Mouse (Mus musculus) cerebellum, postnatal 14 days (tissue): ENCODE results near the gene Il6ra.
A peak's percentile ranks its signal among the peaks of the same experiment; 100 is the strongest.

Experiments
- DNase-seq, 2 experiments: peaks; one replicate each; pipeline ENCODE4 v3.0.0; 2021; ENCODE audit warnings: mixed read lengths in 2 of 2

The Il6ra gene

GRCm38 (mm10) chr3:89909703-89910542, 3.1 kb downstream of the Il6ra start:
- no peak for DNase-seq

GRCm38 (mm10) chr3:89908836-89909235, 4.2 kb downstream of the Il6ra start:
- DNase-seq, result no peak

DNA sequence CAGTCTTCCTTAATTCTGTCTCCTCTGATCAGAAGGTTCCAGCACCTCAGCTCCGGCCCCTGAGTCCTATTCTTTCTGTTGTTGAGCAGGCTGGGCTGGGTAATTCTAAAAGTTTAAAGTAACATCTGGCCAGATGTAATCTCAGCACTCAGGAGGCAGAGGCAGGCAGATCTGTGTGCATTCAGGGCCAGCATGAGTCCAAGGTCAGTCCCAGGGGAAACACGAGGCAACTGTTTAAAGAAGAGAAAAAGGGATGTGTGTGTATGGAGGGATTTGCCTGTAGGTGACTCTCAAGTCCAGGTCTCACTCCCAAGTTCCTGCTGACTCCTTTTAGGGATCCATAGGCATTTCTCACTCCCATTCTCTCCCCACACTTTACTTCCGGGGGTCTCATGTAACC, 5.2 kb downstream of the Il6ra start:
- no peak for DNase-seq

- DNase-seq, result no peak
Observed at GRCm38 (mm10) chr3:89899511-89899908, 13.5 kb downstream of the Il6ra start.

GRCm38 (mm10) chr3:89898870-89899510, 14.0 kb downstream of the Il6ra start:
- no peak for DNase-seq

GRCm38 (mm10) chr3:89898011-89898410, 15.0 kb downstream of the Il6ra start:
- DNase-seq, result no peak

DNA sequence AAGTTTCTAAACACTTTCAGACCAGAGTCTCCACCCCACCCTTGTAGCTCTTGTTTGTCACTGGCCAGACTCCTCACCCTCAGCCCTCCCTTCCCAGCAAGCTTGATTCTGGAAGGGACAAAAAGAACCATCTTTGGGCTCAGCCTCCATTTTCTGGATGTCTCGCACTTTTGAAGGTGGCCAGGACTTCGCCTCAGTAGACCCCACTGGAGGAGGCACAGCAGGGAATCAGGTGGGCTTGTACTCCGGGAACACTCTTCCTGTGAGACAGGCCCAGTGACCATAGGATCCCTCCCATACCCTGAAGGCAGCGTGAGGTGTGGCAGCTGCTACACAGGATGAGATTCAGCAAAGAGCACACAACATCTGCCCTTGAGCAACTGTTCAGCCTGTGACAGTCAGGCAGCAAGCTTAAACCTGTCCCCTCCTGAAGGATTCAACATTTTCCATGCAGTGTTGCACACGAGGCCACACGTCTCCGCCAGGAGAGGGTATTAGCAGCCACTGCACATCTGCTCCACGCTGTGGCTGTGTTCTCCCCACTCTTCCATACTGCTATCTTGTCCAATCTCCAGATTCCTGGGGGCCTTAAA, 15.7 kb downstream of the Il6ra start:
- no peak for DNase-seq

DNA sequence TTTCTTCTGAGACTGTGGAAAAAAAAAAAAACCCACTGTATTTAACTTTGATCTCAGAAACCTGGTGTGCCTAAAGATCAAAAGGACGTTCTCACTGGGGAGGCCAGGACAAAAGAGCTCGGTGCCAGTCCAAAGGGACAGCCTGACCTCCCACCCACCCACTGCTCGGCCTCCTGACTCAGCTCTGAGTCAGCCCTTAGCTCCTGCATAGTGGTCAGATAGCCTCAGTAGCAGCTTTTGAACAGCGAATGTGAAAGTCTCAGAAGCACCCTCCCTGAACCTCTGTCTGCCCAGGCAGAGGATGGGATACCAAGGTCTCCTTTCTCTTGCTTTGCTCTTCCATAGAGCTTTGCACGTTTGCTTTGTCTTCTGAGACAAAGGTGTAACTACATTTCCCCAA, 16.4 kb downstream of the Il6ra start:
- DNase-seq, result no peak

- no peak for DNase-seq
Observed at GRCm38 (mm10) chr3:89892517-89893106, 20.4 kb downstream of the Il6ra start.

DNA sequence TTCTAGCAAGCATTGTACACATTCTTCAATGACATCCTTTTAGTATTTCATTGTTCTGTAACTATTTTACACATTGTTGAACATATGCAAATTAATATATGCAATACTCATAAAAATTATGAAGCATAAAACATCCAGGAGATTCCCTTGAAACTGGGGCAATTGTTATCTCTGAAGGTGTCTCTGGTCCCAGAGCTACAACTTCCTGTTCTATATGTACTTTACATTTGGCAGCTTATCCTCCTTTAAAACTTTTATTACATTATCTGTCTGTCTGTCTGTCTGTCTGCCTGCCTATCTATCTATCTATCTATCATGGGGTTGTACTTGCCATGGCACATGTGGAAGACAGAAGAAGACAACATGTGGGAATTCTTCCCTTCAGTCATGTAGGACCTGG, 21.3 kb downstream of the Il6ra start:
- no peak for DNase-seq

- no peak for DNase-seq
Observed at GRCm38 (mm10) chr3:89889841-89890430, 23.1 kb downstream of the Il6ra start.

GRCm38 (mm10) chr3:89887582-89888230, 25.3 kb downstream of the Il6ra start:
- no peak for DNase-seq

DNA sequence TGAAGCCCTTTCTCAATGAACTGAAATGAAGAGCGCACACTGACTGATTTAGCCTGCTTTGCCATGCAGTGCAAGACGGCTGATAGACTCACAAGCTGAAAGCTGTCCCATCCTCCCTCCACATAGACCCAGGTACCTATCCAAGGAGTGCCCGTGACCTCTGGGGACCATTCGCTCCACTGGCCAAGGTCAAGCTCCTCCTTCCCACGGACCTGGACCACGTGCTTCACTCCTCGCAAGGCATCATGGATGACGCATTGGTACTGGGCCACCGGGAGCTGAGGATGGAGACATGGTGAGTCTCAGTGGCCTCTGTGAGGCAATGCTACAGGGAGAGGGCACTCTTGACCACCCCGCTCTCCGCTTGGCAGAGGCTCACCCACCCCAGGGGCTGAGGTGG, 27.2 kb downstream of the Il6ra start:
- DNase-seq, result no peak

DNA sequence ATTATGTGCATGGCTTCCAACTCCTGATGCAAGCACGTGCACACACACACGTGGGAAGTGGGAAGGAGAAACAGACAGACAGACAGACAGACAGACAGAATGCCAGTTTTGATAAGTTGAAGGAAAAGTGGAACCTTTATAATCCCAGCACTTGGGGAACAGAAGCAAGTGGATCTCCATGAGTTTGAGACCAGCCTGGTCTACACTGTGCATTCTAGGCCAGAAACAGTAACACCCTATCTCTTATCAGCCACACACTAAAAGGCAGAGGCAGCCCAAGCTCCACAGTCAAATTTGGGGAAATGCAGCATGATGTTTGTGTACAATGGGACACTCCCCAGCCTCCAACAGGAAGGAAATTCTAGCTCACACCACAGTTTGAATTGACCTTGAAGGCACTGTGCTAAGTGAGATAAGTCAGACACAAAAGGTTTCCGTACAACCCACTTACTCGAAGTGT, 29.4 kb downstream of the Il6ra start:
- DNase-seq, result no peak

DNA sequence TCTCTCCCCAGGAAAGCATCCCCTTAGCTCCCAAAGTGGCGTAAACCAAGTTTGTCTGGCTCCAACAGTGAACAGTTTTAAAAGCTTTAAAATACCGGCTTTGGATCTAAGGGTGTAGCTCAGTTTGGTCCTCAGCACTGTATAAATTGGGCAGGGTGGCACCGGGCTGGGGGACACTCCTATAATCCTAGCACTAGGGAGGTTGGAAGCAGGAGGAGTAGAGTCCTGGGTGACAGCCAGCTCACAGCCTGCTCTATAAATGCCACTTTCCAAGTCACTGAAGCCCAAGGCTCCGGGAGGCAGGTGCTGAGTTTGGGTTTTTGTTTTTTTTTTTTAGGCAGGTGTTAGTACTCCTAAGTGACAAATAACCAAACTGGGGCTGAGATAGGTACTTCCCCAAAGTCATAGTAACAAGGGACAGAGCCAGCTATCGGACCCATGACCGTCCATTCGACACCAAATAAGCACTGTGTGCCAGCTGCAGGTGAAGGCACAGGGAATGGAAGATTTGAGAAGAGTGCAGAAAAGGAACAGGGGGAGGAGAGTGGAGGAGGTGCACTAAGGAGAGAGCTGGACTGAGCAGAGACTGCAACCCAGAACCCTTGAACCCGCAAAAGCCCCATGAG, 30.3 kb downstream of the Il6ra start:
- peak; percentile 26 to 32 for DNase-seq

DNA sequence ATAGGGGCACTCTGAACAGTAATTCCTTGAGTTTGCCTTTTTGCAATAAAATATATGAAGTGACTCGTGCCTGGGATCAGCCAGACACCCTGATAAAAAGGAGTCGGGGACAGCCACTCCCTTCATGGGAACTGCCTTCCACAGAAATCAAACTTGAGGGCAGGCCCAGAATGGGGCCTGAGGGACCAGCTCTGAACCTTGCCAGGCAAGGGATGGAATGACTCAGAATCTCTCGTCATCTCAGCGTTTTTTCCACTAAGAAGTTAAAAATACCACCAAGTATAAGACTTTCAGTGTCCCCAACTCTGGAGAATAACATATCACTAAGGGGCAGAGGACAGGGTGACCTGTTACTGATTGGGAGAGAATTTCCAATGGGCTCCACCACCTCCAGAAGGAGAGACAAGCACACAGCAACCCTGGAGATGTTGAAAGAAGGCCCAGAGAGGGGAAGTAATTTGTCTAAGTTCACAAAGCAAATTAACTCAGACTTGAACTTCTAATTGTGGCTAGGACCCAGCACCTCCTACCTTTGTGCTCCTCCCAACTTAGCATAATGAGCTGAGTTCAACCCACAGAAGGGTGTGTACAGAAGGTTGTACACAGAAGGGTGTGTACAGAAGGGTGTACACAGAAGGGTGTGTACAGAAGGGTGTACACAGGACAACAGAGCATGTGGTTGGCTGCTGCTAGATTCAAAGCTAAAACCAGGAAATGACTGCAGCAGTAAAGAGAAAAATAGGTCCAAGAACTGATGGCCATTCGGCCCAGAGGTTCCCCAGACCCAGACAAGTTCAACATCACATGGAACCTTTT, 32.8 kb downstream of the Il6ra start:
- DNase-seq, result no peak

DNA sequence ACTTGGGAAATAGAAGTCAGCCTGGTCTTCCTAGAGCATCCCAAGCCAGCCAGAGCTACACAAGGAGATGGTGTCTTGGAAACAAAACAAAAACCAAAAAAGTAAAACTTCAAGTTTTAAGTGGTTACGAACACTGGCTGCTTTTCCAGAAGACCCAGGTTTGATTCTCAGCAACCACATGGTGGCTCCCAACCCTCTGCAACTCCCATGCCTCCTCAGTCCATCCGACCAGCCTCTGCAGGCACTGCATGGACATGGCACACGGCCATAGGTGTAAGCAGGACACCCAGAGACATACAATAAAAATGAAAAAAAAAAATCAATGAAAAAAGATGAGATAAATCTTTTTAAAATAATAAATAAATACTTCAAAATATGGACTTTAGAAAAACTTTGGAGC, 33.7 kb downstream of the Il6ra start:
- DNase-seq, result no peak

DNA sequence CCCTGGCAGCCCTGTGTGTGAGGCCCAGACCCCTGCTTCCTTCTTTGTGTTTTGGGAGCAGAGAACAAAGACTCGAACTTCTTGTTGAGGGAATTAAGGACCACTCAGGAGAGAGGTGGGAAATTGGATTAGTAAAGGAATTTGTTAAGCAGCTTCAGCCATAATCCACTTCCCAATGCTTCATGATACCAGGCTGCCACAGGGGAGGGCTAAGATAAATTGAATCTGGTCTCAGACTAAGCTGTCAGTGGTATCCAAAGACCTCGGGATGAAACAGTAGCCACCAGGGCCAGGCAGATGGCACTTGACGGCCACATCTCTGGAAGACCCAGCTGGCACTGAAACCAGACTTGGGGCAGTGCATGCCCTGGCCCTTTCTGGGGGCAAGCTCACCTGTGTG, 34.5 kb downstream of the Il6ra start:
- peak in 1 of 2 experiments; percentile 17 for DNase-seq

DNA sequence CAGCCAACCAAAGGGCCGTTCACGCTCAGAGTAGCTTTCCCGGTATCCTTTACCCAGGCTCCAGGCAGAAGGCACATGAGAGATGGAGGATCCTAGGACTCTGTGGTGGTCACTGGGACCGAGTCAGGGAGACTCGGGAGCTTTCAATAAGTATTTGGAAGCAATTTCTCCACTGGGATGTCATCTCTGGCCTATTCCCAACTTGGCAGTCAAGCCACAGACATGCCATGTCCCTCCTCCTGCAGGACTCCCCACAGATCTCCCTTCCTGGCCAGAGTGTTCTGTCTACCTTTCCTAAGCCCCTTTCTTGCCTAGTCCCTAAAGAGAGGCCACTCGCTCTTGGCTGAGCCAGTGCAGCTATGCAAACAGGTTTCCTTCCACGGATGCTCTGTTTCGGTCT, 35.9 kb downstream of the Il6ra start:
- peak; percentile 49 to 67 for DNase-seq

DNA sequence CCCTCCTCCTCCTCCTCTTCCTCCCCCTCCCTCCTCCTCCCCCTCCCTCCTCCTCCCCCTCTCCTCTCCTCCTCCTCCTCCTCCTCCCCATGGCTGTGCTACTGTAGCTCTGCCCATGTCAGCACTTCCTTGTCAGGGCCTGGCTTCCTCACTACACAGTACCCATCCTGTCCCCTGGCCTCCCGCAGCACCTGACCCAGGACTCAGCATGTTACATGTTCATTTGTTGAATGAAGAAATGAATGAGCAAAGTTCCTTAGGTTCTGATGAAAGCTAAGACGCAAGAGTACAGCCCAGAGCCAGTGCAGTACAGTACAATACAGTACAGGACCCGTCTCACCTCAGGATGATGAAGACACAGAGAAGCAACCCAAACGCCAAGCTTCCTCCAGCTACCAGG, 36.5 kb downstream of the Il6ra start:
- no peak for DNase-seq

DNA sequence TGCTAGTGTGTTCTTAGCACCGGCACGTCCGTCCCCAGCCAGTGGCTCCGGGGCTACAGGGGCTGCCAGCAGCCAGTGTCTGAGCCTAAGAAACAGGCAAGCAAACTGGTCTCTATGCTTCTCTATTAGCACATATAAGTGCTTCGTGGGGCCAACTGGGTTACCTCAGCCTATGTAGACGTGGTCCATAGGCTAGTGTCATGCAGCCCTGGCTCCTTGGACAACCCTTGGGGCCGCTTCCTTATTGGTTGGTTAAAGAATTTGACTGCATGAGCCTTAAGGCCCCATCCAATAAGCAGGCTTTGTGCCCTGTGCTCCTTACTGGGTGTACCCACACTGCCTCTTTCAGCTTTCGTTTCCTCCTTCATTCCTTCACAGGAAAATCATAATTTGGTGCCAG, 37.2 kb downstream of the Il6ra start:
- no peak for DNase-seq
